Mouse (Mus musculus) embryonic fibroblast, embryonic 13.5 days (primary cell): ENCODE measurements at regions not wholly inside any gene's neighbourhood (a gene's known extent, or its start where the extent isn't known, plus 50 kb on each side); places are given as distances from the start of the nearest gene placed in this dataset.

Experiments
- CTCF ChIP-seq: IDR thresholded peaks from 2 replicates; pipeline ENCODE4 v1.5.1; 2011; ENCODE audit warnings: mild to moderate bottlenecking, control low read depth, low read length, moderate library complexity, borderline replicate concordance; ENCODE audit not compliant: insufficient read depth
- POLR2A ChIP-seq: IDR thresholded peaks from 2 replicates; pipeline ENCODE4 v1.6.1; 2011; ENCODE audit warnings: low read depth, mild to moderate bottlenecking, control low read depth, low read length, moderate library complexity

DNA sequence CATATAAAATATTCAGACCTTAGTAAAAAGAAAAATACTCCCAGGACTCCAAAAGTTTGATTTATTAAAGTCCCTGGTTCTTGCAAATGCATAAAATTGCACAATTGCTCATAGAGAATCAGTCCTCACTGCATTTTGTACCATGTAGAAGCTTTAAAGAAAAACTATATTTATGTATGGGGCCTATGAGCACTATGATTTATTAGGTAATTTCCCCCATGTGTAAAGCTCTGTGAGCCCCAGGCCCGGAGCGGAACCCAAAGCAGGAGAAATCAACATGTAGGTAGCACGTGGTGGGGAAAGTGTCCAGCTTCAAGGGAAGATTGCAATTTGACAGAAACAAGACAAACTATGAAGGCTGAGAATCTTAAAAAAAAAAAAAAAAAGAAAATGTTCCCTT lies 372.7 kb downstream of the AW209491 start:
- no peak for TF ChIP-seq CTCF
- TF ChIP-seq POLR2A: no peak
